Mouse (Mus musculus) liver, postnatal 0 days (tissue): ENCODE results near the gene Cd209g.

Experiments used
- CTCF ChIP-seq: sonication (generic); IDR thresholded peaks from 2 replicates; pipeline ENCODE4 v1.5.1; 2016; ENCODE audit warnings: antibody characterized with exemption, low read depth
- EP300 ChIP-seq: IDR thresholded peaks from 2 replicates; pipeline ENCODE4 v1.6.1; 2016; ENCODE audit warnings: antibody characterized with exemption, low read depth, mild to moderate bottlenecking

DNA sequence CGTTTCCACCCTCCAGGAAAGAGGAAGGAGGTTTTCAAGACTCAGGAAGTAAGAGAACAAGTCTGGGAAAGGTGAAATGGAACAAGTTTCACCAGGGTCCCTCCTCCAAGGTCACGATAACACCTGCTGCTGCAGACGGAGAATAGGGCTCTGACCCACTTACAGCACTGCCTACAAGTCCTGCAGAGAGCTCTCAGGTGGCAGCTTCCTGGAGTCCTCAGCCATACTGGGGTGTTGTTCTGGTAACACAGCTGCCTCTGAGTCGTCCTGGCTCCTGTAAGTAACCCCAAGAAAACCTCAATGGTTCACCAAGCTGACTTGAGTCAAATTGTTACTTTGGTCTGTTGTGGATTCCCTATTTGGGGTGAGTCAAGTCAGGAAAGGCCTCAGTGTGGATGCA is 28.9 kb downstream of the Cd209g start:
- TF ChIP-seq CTCF (no peak), EP300 (no peak)
